Mouse (Mus musculus): ENCODE data around the gene Wdr77. TPM values are rescaled to one million over a fixed set of nuclear protein-coding genes. Genes with fewer than 3 reads are reported as not detected.
"Not testable (repeated sequence)": the region's sequence is repeated elsewhere in the genome, so short reads cannot be mapped to it uniquely, and the experiment has no call there.

Wdr77 gene
- polyA plus RNA-seq, 1 experiment from 2014 or later, result 90.9 TPM

- not testable (repeated sequence) for ATAC-seq; H3K9me3 ChIP-seq (replicated peaks; ENCODE audit: control insufficient read depth, low read length, poor library complexity, severe bottlenecking)
- 74% methylated on average over 9 of the region's 10 CpGs for WGBS
These were observed 44.2 kb downstream of the Wdr77 start for GRCm38 (mm10) chr3:106003360-106003759.

GRCm38 (mm10) chr3:106014546-106014945, 55.4 kb downstream of the Wdr77 start, which contains the start of gene Pifo:
TSS of gene Pifo (minus strand) at chr3:106014646.
- no peaks in the 10 kb centered on the region for H3K9me3 ChIP-seq (replicated peaks; ENCODE audit: control insufficient read depth, low read length, poor library complexity, severe bottlenecking)
- no peak for ATAC-seq

More at GRCm38 (mm10) chr3:106003360-106003759, 44.2 kb downstream of the Wdr77 start:
- peaks cover 10% of the 10 kb centered on the region for H3K4me1 ChIP-seq (ENCODE audit: control insufficient read depth, insufficient read depth, low read length)
- H3K27me3 ChIP-seq (ENCODE audit: control insufficient read depth, insufficient read depth, low read depth, low read length); H3K4me3 ChIP-seq (ENCODE audit: low read depth, low read length); H3K36me3 ChIP-seq (ENCODE audit: control insufficient read depth, insufficient read depth, low read length); H3K9ac ChIP-seq (ENCODE audit: low read depth, low read length); H3K27ac ChIP-seq (ENCODE audit: low read length); H3K4me2 ChIP-seq (ENCODE audit: low read length): not testable (repeated sequence)

More at GRCm38 (mm10) chr3:106014546-106014945, 55.4 kb downstream of the Wdr77 start, which contains the start of gene Pifo:
- no peak within 1 kb of the TSS for H3K4me2 ChIP-seq (ENCODE audit: low read length)
- no peak within 1 kb of the TSS for H3K27ac ChIP-seq (ENCODE audit: low read length)
- WGBS, result 94% methylated on average over 2 of the region's 2 CpGs
- no peaks in the 10 kb centered on the region for H3K4me1 ChIP-seq (ENCODE audit: control insufficient read depth, insufficient read depth, low read length)
- no peaks in the 10 kb centered on the region for H3K36me3 ChIP-seq (ENCODE audit: control insufficient read depth, insufficient read depth, low read length)
- no peaks in the 10 kb centered on the region for H3K27me3 ChIP-seq (ENCODE audit: control insufficient read depth, insufficient read depth, low read depth, low read length)
- no peak within 1 kb of the TSS for H3K9ac ChIP-seq (ENCODE audit: low read depth, low read length)
- H3K4me3 ChIP-seq (ENCODE audit: low read depth, low read length), result no peak within 1 kb of the TSS

Other genes with a start within 250 kb of the Wdr77 start
- gene Rap1a, start 158.0 kb upstream of the Wdr77 start, polyA plus RNA-seq (2015; fragmentation: Nextera tagmentation; extraction: Ambion mirVana), result 74.1 and 74.3 TPM in 2 replicates
- 0.09 and 0.14 TPM in 2 replicates for gene Adora3, start 88.5 kb upstream of the Wdr77 start, polyA plus RNA-seq (2015; fragmentation: Nextera tagmentation; extraction: Ambion mirVana)
- gene Tmigd3, start 88.5 kb upstream of the Wdr77 start, polyA plus RNA-seq (2015; fragmentation: Nextera tagmentation; extraction: Ambion mirVana), result not detected in 2 replicates
- gene I830077J02Rik, start 26.7 kb upstream of the Wdr77 start, polyA plus RNA-seq (2015; fragmentation: Nextera tagmentation; extraction: Ambion mirVana), result 0.12 and 0.30 TPM in 2 replicates
- gene Atp5f1, start 730 bp downstream of the Wdr77 start, polyA plus RNA-seq (2015; fragmentation: Nextera tagmentation; extraction: Ambion mirVana), result 543 and 547 TPM in 2 replicates
- 3.8 and 5.8 TPM in 2 replicates for gene Ovgp1, start 14.3 kb downstream of the Wdr77 start, polyA plus RNA-seq (2015; fragmentation: Nextera tagmentation; extraction: Ambion mirVana)
- gene Pifo, start 55.3 kb downstream of the Wdr77 start, polyA plus RNA-seq (2015; fragmentation: Nextera tagmentation; extraction: Ambion mirVana), result 6.4 and 7.3 TPM in 2 replicates
- gene Chil5, start 73.4 kb downstream of the Wdr77 start, polyA plus RNA-seq (2015; fragmentation: Nextera tagmentation; extraction: Ambion mirVana), result not detected in 2 replicates
- 1.1 and 1.5 TPM in 2 replicates for gene Chia1, start 153.9 kb downstream of the Wdr77 start, polyA plus RNA-seq (2015; fragmentation: Nextera tagmentation; extraction: Ambion mirVana)
- gene Chil3, start 208.2 kb downstream of the Wdr77 start, polyA plus RNA-seq (2015; fragmentation: Nextera tagmentation; extraction: Ambion mirVana), result not detected in 2 replicates

Data from midbrain, embryonic 16.5 days (tissue).